Mouse (Mus musculus) left cerebral cortex, postnatal 14 days (tissue): ENCODE results near the gene Kdm3a. TPM values are rescaled to one million over a fixed set of nuclear protein-coding genes. Genes with fewer than 3 reads are reported as not detected.

Source experiments
- DNase-seq, 2 experiments: peaks; one replicate each; pipeline ENCODE4 v3.0.0; 2021 to 2022; ENCODE audit warnings: low spot score in 2 of 2, mixed read lengths in 1 of 2
- intact Hi-C: fragments of 180-260 bp; cut with DNase I; formaldehyde crosslinking; loops from one replicate; pipeline ENCODE4 v1.15.1; 2025
- long read RNA-seq, 2 experiments: library from polyadenylated mRNA; stranded (forward); transcript quantifications; one replicate each; pipeline ENCODE4 v2.0.0; 2021
- total RNA-seq, 2 experiments: library from RNA; stranded (reverse); gene quantifications; 2 replicates each; pipeline ENCODE4 v1.2.3; 2021

Gene Kdm3a
- 10 to 100 TPM; 28.4 to 34.0 TPM for total RNA-seq
- long read RNA-seq, experiment 1, full-length matches to known transcripts = 6 of 20 reads
- long read RNA-seq, experiment 1, partial matches to known transcripts = 1 of 20 reads
- long read RNA-seq, experiment 1, other reads (novel, unspliced or antisense) = 13 of 20 reads
- long read RNA-seq, experiment 2, full-length matches to known transcripts = 7 of 11 reads
- long read RNA-seq, experiment 2, partial matches to known transcripts = 2 of 11 reads
- long read RNA-seq, experiment 2, other reads (novel, unspliced or antisense) = 2 of 11 reads

- peak; percentile 97 to 100 for DNase-seq
- intact Hi-C loops = loop anchor here (2.0 to 5.0 kb wide), 2 partner anchors 74 to 172 kb away; partner anchors contain the start of gene Reep1
Measured at GRCm38 (mm10) chr6:71632829-71633662, at the start of gene Kdm3a. Kdm3a (minus strand) TSS chr6:71632990.

GRCm38 (mm10) chr6:71678891-71679290, 46.1 kb upstream of the Kdm3a start:
- no peak for DNase-seq
- intact Hi-C loops = no loop called here

- intact Hi-C loops = no loop called here
- no peak for DNase-seq
Measured at GRCm38 (mm10) chr6:71673166-71673565, 40.4 kb upstream of the Kdm3a start.

- intact Hi-C loops = no loop called here
- no peak for DNase-seq
Measured at GRCm38 (mm10) chr6:71664511-71664910, 31.7 kb upstream of the Kdm3a start.

- intact Hi-C loops = no loop called here
- no peak for DNase-seq
Measured at GRCm38 (mm10) chr6:71658290-71658689, 25.5 kb upstream of the Kdm3a start.

- DNase-seq = no peak
- intact Hi-C loops = no loop called here
Measured at GRCm38 (mm10) chr6:71655835-71656234, 23.0 kb upstream of the Kdm3a start.

- intact Hi-C loops = no loop called here
Measured at GRCm38 (mm10) chr6:71651868-71652267, 19.1 kb upstream of the Kdm3a start.

GRCm38 (mm10) chr6:71632486-71632828, 333 bp downstream of the Kdm3a start:
- no peak for DNase-seq
- intact Hi-C loops = loop anchor here (2.0 to 5.0 kb wide), 2 partner anchors 75 to 172 kb away; partner anchors contain the start of gene Reep1

More at GRCm38 (mm10) chr6:71651868-71652267, 19.1 kb upstream of the Kdm3a start:
- no peak for DNase-seq

GRCm38 (mm10) chr6:71631706-71632461, 906 bp downstream of the Kdm3a start:
- DNase-seq = peak; percentile 35 to 54
- intact Hi-C loops = loop anchor here (2.0 to 5.0 kb wide), 2 partner anchors 75 to 173 kb away; partner anchors contain the start of gene Reep1

- no peak for DNase-seq
- intact Hi-C loops = loop anchor here (5.0 kb wide), 1 partner anchor 76 kb away; the partner anchor contains the start of gene Reep1
Measured at GRCm38 (mm10) chr6:71631196-71631595, 1.6 kb downstream of the Kdm3a start.

GRCm38 (mm10) chr6:71627325-71627724, 5.5 kb downstream of the Kdm3a start:
- intact Hi-C loops = no loop called here
- DNase-seq = no peak

GRCm38 (mm10) chr6:71625984-71626383, 6.8 kb downstream of the Kdm3a start:
- intact Hi-C loops = no loop called here
- DNase-seq = no peak

- no peak for DNase-seq
- intact Hi-C loops = no loop called here
Measured at GRCm38 (mm10) chr6:71624723-71625122, 8.1 kb downstream of the Kdm3a start.

GRCm38 (mm10) chr6:71621981-71622380, 10.8 kb downstream of the Kdm3a start:
- DNase-seq = peak; percentile 28 to 59
- intact Hi-C loops = no loop called here

GRCm38 (mm10) chr6:71621551-71621950, 11.2 kb downstream of the Kdm3a start:
- no peak for DNase-seq
- intact Hi-C loops = no loop called here

GRCm38 (mm10) chr6:71616959-71617358, 15.8 kb downstream of the Kdm3a start:
- DNase-seq = no peak
- intact Hi-C loops = loop anchor here (10.0 kb wide), 1 partner anchor 188 kb away; no protein-coding TSS in a partner anchor

GRCm38 (mm10) chr6:71613225-71613624, 19.6 kb downstream of the Kdm3a start:
- no peak for DNase-seq
- intact Hi-C loops = loop anchor here (10.0 kb wide), 1 partner anchor 192 kb away; no protein-coding TSS in a partner anchor

- intact Hi-C loops = loop anchor here (10.0 kb wide), 1 partner anchor 195 kb away; no protein-coding TSS in a partner anchor
Measured at GRCm38 (mm10) chr6:71609968-71610367, 22.8 kb downstream of the Kdm3a start.

GRCm38 (mm10) chr6:71608994-71609393, 23.8 kb downstream of the Kdm3a start:
- intact Hi-C loops = no loop called here
- no peak for DNase-seq

More at GRCm38 (mm10) chr6:71609968-71610367, 22.8 kb downstream of the Kdm3a start:
- peak in 1 of 2 experiments; percentile 49 for DNase-seq
